Mouse (Mus musculus): ENCODE measurements around the gene Tenm4. TPM values are rescaled to one million over a fixed set of nuclear protein-coding genes. Genes with fewer than 3 reads are reported as not detected.

Gene Tenm4
- total and polyA plus RNA-seq, 3 experiments = 0.03 to 0.26 (median 0.04) TPM

DNA sequence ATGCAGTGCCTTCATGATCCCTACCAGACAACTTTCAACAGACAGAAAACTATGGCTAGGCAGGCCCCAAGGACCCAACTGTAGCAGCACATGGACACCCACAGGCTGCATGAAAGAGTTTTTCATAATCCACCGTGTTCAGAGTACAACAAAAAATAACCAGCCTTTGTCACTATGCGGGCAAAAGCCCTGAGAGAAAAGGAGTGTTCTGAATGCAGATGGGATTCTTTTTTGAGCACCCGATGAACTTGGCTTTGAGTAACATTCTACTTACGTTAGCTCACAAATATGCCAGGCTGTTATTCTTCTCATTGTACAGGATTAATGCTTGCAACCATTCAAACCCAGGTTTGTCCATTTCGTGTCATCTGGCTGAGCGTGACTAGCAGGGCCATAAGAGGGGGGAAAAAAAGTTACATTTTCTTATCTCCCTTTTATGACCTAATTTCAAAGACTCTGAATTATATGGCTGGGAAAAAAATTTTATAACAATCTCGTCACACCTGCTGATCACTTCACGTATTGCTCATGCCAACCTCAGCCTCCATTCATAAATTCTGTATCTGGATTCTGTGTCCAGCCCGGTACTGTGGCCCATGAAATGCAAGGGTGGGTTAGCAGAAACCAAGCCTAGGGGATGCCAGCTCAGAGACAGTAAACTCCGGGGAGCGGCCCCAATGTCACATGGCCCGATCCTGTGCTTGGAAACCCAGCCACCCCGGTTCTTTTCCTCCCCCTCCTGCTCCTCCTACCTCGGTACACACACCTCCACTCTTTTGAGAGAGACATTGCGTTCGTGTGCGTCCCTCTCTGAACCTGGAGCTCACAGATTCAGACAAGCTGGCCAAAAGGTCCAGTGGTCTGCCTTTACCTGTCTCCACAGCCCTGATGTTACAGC lies 732.3 kb downstream of the Tenm4 start:
- no peak for TF ChIP-seq SIN3A (IDR thresholded peaks at IDR 0.05; ENCODE audit: low read length)
- TF ChIP-seq HCFC1 (IDR thresholded peaks at IDR 0.05; ENCODE audit: low read depth, low read length) = no peak
- no peak for TF ChIP-seq JUND (conservative IDR thresholded peaks at IDR 0.05; ENCODE audit: low read depth, low read length)
- no peak for TF ChIP-seq ELF1 (IDR thresholded peaks at IDR 0.05; ENCODE audit: low read depth, low read length)
- TF ChIP-seq NRF1 (IDR thresholded peaks at IDR 0.05; ENCODE audit: low read depth, low read length) = no peak
- TF ChIP-seq MAFK (IDR thresholded peaks at IDR 0.05; ENCODE audit: insufficient replicate concordance, low read length) = no peak
- no peak for TF ChIP-seq TCF12 (IDR thresholded peaks at IDR 0.05; ENCODE audit: low read depth, low read length)
- TF ChIP-seq CHD2 (IDR thresholded peaks at IDR 0.05; ENCODE audit: low read length) = no peak
- no peak for TF ChIP-seq PAX5 (IDR thresholded peaks at IDR 0.05; ENCODE audit: low read length)
- TF ChIP-seq CHD1 (IDR thresholded peaks at IDR 0.05; ENCODE audit: low read depth, low read length) = no peak
- no peak for TF ChIP-seq ZNF384 (IDR thresholded peaks at IDR 0.05; ENCODE audit: low read depth, low read length)
- no peak for TF ChIP-seq RCOR1 (conservative IDR thresholded peaks at IDR 0.05; ENCODE audit: low read depth, low read length)
- TF ChIP-seq KAT2A (IDR thresholded peaks at IDR 0.05; ENCODE audit: insufficient replicate concordance, low read length) = no peak
- no peak for TF ChIP-seq POLR2AphosphoS2 (IDR thresholded peaks at IDR 0.05; ENCODE audit: low read depth, low read length)
- TF ChIP-seq CTCF (conservative IDR thresholded peaks at IDR 0.05 in 1 of 2, IDR thresholded peaks at IDR 0.05 in 1 of 2; ENCODE audit: low read depth in 2 of 2, low read length in 2 of 2) = no peak
- TF ChIP-seq ZKSCAN1 (IDR thresholded peaks at IDR 0.05; ENCODE audit: borderline replicate concordance, low read depth, low read length) = no peak
- no peak for TF ChIP-seq UBTF (IDR thresholded peaks at IDR 0.05; ENCODE audit: low read depth, low read length)
- TF ChIP-seq MXI1 (IDR thresholded peaks at IDR 0.05; ENCODE audit: low read depth, low read length) = no peak
- TF ChIP-seq TBP (conservative IDR thresholded peaks at IDR 0.05; ENCODE audit: low read depth, low read length) = no peak
- TF ChIP-seq EP300 (IDR thresholded peaks at IDR 0.05; ENCODE audit: low read length) = no peak

DNA sequence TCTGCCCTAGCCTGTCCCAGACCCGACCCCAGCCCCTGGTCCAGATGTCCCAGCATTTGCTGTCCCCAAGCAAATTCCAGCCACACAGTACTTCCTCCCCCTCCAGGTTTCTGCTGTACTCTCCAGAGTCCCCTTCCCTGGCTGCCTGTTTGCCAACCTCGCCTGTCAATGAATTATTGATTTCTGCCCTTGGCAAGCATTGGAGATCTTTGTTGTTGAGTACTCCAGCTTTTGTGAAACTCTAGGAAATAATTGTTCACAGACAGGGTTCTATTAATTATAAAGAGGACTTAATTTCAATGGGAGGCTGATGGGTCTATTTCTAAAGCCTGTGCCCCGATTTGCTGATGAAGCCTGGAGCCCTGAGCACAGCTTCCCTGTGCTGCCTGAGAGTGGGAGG lies 733.4 kb downstream of the Tenm4 start:
- no peak overlapping the region for H3K27ac ChIP-seq (ENCODE audit: insufficient read depth, low read depth)
- H3K79me2 ChIP-seq (replicated peaks; ENCODE audit: control insufficient read depth, extremely low read depth, insufficient read depth, poor library complexity, severe bottlenecking) = no peaks in the 10 kb centered on the region
- dilution Hi-C loops (cut with MboI; ENCODE audit: extremely low pct_ligation_motif_present, extremely low pct_unique_long_range_greater_than_20kb, low sequenced_read_pairs) = no loop called here
- H3K36me3 ChIP-seq (replicated peaks in 1 of 2; ENCODE audit: control insufficient read depth in 1 of 2, insufficient read depth in 1 of 2, low read length in 1 of 2) = no peaks in the 10 kb centered on the region
- H3K27me3 ChIP-seq (replicated peaks) = no peaks in the 10 kb centered on the region
- in situ Hi-C loops (cut with MboI; ENCODE audit: low pct_ligation_motif_present, low pct_unique_long_range_greater_than_20kb, low sequenced_read_pairs) = loop anchor here (10.0 kb wide), 2 partner anchors 110 to 380 kb away; no protein-coding TSS in a partner anchor
- no peak for TF ChIP-seq ELF1 (IDR thresholded peaks at IDR 0.05; ENCODE audit: low read depth, low read length)
- no peak for TF ChIP-seq MAFK (IDR thresholded peaks at IDR 0.05; ENCODE audit: insufficient replicate concordance, low read length)
- TF ChIP-seq KAT2A (IDR thresholded peaks at IDR 0.05; ENCODE audit: insufficient replicate concordance, low read length) = no peak
- TF ChIP-seq PAX5 (IDR thresholded peaks at IDR 0.05; ENCODE audit: low read length) = no peak
- no peak for TF ChIP-seq NELFE (IDR thresholded peaks at IDR 0.05; ENCODE audit: low read depth, low read length)
- TF ChIP-seq ZNF384 (IDR thresholded peaks at IDR 0.05; ENCODE audit: low read depth, low read length) = no peak
- TF ChIP-seq MAZ (IDR thresholded peaks at IDR 0.05; ENCODE audit: low read depth, low read length) = no peak
- no peak for TF ChIP-seq MXI1 (IDR thresholded peaks at IDR 0.05; ENCODE audit: low read depth, low read length)
- TF ChIP-seq ZMIZ1 (IDR thresholded peaks at IDR 0.05; ENCODE audit: low read depth, low read length) = no peak
- TF ChIP-seq CHD1 (IDR thresholded peaks at IDR 0.05; ENCODE audit: low read depth, low read length) = no peak
- TF ChIP-seq BHLHE40 (IDR thresholded peaks at IDR 0.05; ENCODE audit: low read depth, low read length) = no peak
- no peak for TF ChIP-seq USF2 (conservative IDR thresholded peaks at IDR 0.05; ENCODE audit: low read depth, low read length)
- TF ChIP-seq ZKSCAN1 (IDR thresholded peaks at IDR 0.05; ENCODE audit: borderline replicate concordance, low read depth, low read length) = no peak
- TF ChIP-seq USF1 (IDR thresholded peaks at IDR 0.05; ENCODE audit: low read depth, low read length) = no peak
- TF ChIP-seq NRF1 (IDR thresholded peaks at IDR 0.05; ENCODE audit: low read depth, low read length) = no peak
- H3K4me3 ChIP-seq (replicated peaks in 1 of 3; ENCODE audit: low read depth in 2 of 3, low read length in 2 of 3, poor library complexity in 1 of 3) = no peak overlapping the region
- H3K4me2 ChIP-seq (ENCODE audit: insufficient read depth, low read depth, poor library complexity, severe bottlenecking) = no peak overlapping the region
- no peaks in the 10 kb centered on the region for H3K9me3 ChIP-seq (replicated peaks; ENCODE audit: low read length)
- no peak overlapping the region for H3K9ac ChIP-seq (ENCODE audit: insufficient read depth, low read depth)
- H3K4me1 ChIP-seq (ENCODE audit: control insufficient read depth in 1 of 2, insufficient read depth in 2 of 2) = no peaks in the 10 kb centered on the region
- DNase-seq (ENCODE audit: extremely low read depth) = no peak

More for the DNA sequence above, 732.3 kb downstream of the Tenm4 start:
- Histone ChIP-seq H3K9ac (ENCODE audit: insufficient read depth, low read depth) (no peak overlapping the region), H3K4me2 (ENCODE audit: insufficient read depth, low read depth, poor library complexity, severe bottlenecking) (no peak overlapping the region), H3K27me3 (replicated peaks) (no peaks in the 10 kb centered on the region), H3K4me1 (ENCODE audit: control insufficient read depth in 1 of 2, insufficient read depth in 2 of 2) (no peaks in the 10 kb centered on the region), H3K9me3 (replicated peaks; ENCODE audit: low read length) (no peaks in the 10 kb centered on the region), H3K79me2 (replicated peaks; ENCODE audit: control insufficient read depth, extremely low read depth, insufficient read depth, poor library complexity, severe bottlenecking) (no peaks in the 10 kb centered on the region), H3K4me3 (replicated peaks in 1 of 3; ENCODE audit: low read depth in 2 of 3, low read length in 2 of 3, poor library complexity in 1 of 3) (no peak overlapping the region), H3K36me3 (replicated peaks in 1 of 2; ENCODE audit: control insufficient read depth in 1 of 2, insufficient read depth in 1 of 2, low read length in 1 of 2) (no peaks in the 10 kb centered on the region), H3K27ac (ENCODE audit: insufficient read depth, low read depth) (no peak overlapping the region)
- dilution Hi-C loops (cut with MboI; ENCODE audit: extremely low pct_ligation_motif_present, extremely low pct_unique_long_range_greater_than_20kb, low sequenced_read_pairs) (no loop called here), in situ Hi-C loops (cut with MboI; ENCODE audit: low pct_ligation_motif_present, low pct_unique_long_range_greater_than_20kb, low sequenced_read_pairs) (loop anchor here (10.0 kb wide), 2 partner anchors 109 to 379 kb away; no protein-coding TSS in a partner anchor)
- DNase-seq (ENCODE audit: extremely low read depth) = no peak

Measured in CH12.LX (cell line).